Mouse (Mus musculus) bone marrow, adult 2 months (tissue): ENCODE data around the gene Klhl36.

Source experiments
- CTCF ChIP-seq: fragments of 200-500 bp; IDR thresholded peaks from 2 replicates; pipeline ENCODE4 v1.5.1; 2011; ENCODE audit warnings: low read length, control low read depth; ENCODE audit not compliant: control insufficient read depth, insufficient read depth
- POLR2A ChIP-seq: fragments of 200-500 bp; IDR thresholded peaks from 2 replicates; pipeline ENCODE4 v1.6.1; 2011; ENCODE audit warnings: low read depth, mild to moderate bottlenecking, control low read depth, low read length, borderline replicate concordance; ENCODE audit not compliant: control insufficient read depth

GRCm38 (mm10) chr8:119862390-119862734 lies 296 bp downstream of the Klhl36 start:
- TF ChIP-seq CTCF (no peak), POLR2A (no peak)
